Mouse (Mus musculus) forebrain, embryonic 11.5 days (tissue): ENCODE measurements around the gene Mfsd14a. TPM values are rescaled to one million over a fixed set of nuclear protein-coding genes. Genes with fewer than 3 reads are reported as not detected.

Source experiments
- ATAC-seq: fragments of 200-750 bp; cut with Nextera tagmentation; replicated peaks from 2 replicates; pipeline ENCODE4 v1.8.0; 2017; ENCODE audit warnings: moderate TSS enrichment; ENCODE audit not compliant: low FRiP score
- DNase-seq: peaks from one replicate; pipeline ENCODE4 v3.0.0-alpha.2; 2017; ENCODE audit warnings: low spot score
- H3K27ac ChIP-seq: fragments of 300-500 bp; sonication (generic); 2 replicates; pipeline ENCODE4 v1.5.1; 2014; ENCODE audit warnings: low read depth, low read length
- H3K27me3 ChIP-seq: fragments of 300-500 bp; sonication (generic); 2 replicates; pipeline ENCODE4 v1.6.1; 2014; ENCODE audit warnings: mild to moderate bottlenecking, low read length, mixed read lengths; ENCODE audit not compliant: control insufficient read depth, insufficient read depth
- H3K36me3 ChIP-seq: fragments of 300-500 bp; sonication (generic); 2 replicates; pipeline ENCODE4 v1.6.1; 2014; ENCODE audit warnings: mild to moderate bottlenecking, low read length, moderate library complexity, mixed read lengths; ENCODE audit not compliant: control insufficient read depth, insufficient read depth
- H3K4me1 ChIP-seq: fragments of 300-500 bp; sonication (generic); replicated peaks from 2 replicates; pipeline ENCODE4 v1.6.1; 2014; ENCODE audit warnings: low read length, mixed read lengths; ENCODE audit not compliant: control insufficient read depth, insufficient read depth
- H3K4me2 ChIP-seq: fragments of 300-500 bp; sonication (generic); 2 replicates; pipeline ENCODE4 v1.6.1; 2014; ENCODE audit warnings: low read depth, mild to moderate bottlenecking, low read length, moderate library complexity, mixed read lengths; ENCODE audit not compliant: severe bottlenecking
- H3K4me3 ChIP-seq: fragments of 300-500 bp; sonication (generic); 2 replicates; pipeline ENCODE4 v1.5.1; 2014; ENCODE audit warnings: low read depth, low read length
- H3K9ac ChIP-seq: fragments of 300-500 bp; sonication (generic); 2 replicates; pipeline ENCODE4 v1.6.1; 2014; ENCODE audit warnings: low read length
- H3K9me3 ChIP-seq: fragments of 300-500 bp; sonication (generic); 2 replicates; pipeline ENCODE4 v1.6.1; 2016; ENCODE audit warnings: low read length, mixed read lengths; ENCODE audit not compliant: control insufficient read depth
- WGBS: fragments of 180-500 bp; shearing (Covaris S2); extraction: QIAGEN DNeasy Blood & Tissue Kit; methylation state at CpG from one replicate; pipeline ENCODE4 v1.1.7; 2014; 5-methylcytosine and 5-hydroxymethylcytosine counted together
- polyA plus RNA-seq: library from polyadenylated mRNA; unstranded; fragments of >200 nt; fragmentation: Nextera tagmentation; extraction: Ambion mirVana; gene quantifications from 2 replicates; pipeline ENCODE4 v1.2.1, GENCODE M21; 2014

The Mfsd14a gene
- polyA plus RNA-seq, 1 experiment from 2014 or later, result 88.1 TPM

DNA sequence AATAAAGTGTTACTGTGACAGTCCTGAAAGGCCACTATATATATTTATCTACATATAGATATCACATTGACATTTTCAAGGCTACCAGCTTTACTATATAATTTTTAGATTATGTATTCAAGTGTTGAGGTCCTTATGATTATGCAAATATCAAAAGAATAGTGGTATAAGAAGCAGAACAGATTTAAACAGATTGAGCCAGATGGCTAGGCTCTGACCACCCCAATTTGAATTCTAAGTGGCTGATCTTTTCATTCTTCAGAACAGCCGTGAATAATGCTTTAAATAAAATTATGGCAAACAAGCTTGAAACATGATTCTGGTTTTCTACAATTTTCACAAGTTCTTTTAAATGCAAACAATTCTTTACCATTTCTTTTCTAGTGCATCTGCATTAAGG, 31.0 kb downstream of the Mfsd14a start:
- no peaks in the 10 kb centered on the region for H3K9me3 ChIP-seq
- no peak overlapping the region for H3K9ac ChIP-seq
- 81% methylated on average over 1 of the region's 1 CpGs for WGBS
- DNase-seq, result no peak
- H3K27ac ChIP-seq, result no peak overlapping the region
- peaks cover 8% of the 10 kb centered on the region for H3K36me3 ChIP-seq
- no peak for ATAC-seq
- no peaks in the 10 kb centered on the region for H3K4me1 ChIP-seq
- H3K4me2 ChIP-seq, result no peak overlapping the region
- no peak overlapping the region for H3K4me3 ChIP-seq
- no peaks in the 10 kb centered on the region for H3K27me3 ChIP-seq

DNA sequence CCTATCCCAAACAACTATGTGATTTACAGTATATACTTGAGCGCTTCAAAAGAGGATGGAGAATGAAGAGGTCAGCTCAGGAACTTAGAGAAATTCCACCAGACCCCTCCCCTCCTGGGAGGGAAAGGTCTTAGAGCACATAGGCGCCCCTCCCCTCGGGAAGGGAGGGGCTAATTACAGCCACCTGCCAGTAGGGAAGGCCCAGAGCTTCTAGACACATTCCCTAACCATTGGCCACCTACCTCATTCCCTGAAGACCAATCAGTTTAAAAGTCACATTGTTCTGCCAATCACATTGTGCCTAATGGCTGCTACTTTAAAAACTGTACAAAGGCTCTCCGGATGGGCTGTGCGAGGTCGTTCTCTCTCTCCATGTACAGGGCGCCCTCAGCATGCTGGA, 39.8 kb downstream of the Mfsd14a start:
- H3K9me3 ChIP-seq, result no peaks in the 10 kb centered on the region
- H3K27ac ChIP-seq, result no peak overlapping the region
- no peak for ATAC-seq
- 93% methylated on average over 7 of the region's 7 CpGs for WGBS
- no peak overlapping the region for H3K4me2 ChIP-seq
- no peak overlapping the region for H3K9ac ChIP-seq
- H3K27me3 ChIP-seq, result no peaks in the 10 kb centered on the region
- no peaks in the 10 kb centered on the region for H3K4me1 ChIP-seq
- peaks cover 3% of the 10 kb centered on the region; the same call in 1 of the 2 replicates for H3K36me3 ChIP-seq
- DNase-seq, result no peak
- no peak overlapping the region for H3K4me3 ChIP-seq

DNA sequence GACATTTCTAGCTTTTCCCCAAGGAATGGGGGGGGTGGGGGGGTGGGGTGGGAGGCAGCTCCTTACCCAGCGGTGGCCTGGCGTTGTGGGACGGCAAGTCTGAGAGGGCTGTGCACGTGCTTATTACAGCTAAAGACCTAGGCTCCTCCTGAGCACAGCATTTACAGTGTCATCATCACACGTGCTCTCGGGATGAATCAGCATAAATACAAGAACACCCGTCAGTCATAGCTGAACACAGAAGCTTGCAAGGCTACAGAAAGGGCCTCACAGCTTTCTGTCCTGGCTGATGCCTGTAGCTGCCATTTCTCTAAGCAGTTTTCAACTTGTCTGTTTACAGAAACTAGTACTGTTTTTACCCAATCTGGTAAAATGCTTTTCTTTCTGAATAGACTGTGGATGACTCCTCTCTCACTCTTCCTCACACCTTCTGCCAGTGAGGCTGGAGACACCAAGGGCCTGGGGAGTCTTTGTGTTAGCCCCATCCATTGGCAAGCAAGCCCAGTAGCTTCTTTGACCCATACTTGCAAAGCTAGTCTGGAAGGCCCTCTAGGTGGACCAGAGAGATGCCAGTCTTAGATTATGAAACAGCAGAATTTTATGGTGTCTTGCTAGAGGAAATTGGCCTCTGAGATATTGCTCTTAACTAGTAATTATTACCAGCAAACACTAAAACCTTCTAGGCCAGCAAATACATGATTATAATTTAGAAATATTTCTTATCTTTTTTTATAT, 41.7 kb downstream of the Mfsd14a start:
- peaks cover 3% of the 10 kb centered on the region; the same call in 1 of the 2 replicates for H3K36me3 ChIP-seq
- H3K27ac ChIP-seq, result no peak overlapping the region
- DNase-seq, result no peak
- WGBS, result 98% methylated on average over 7 of the region's 7 CpGs
- no peak overlapping the region for H3K9ac ChIP-seq
- no peak overlapping the region for H3K4me2 ChIP-seq
- no peak for ATAC-seq
- H3K9me3 ChIP-seq, result no peaks in the 10 kb centered on the region
- no peak overlapping the region for H3K4me3 ChIP-seq
- H3K4me1 ChIP-seq, result no peaks in the 10 kb centered on the region
- no peaks in the 10 kb centered on the region for H3K27me3 ChIP-seq

DNA sequence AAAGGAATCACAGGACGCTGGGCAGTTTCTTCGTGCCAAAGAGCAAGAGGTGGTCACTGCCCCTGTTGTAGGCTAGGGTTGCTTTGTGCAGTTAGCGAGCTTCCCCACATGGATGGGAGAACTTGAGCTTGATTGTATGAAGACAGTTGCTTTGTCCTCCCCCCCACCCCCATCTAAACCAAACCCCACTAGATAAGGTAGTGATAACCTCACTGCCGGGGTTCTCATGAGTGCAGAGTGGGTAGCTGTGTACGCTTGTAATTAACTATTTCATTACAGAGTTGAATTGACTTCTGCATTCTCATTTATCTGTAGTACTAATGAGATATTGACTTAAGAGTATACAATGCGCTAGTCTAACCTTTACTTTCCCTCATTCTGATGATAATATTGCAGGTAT, 43.6 kb downstream of the Mfsd14a start:
- 92% methylated on average over 6 of the region's 6 CpGs for WGBS
- ATAC-seq (no peak; the same call in 1 of the 2 replicates), DNase-seq (no peak)
- Histone ChIP-seq H3K27me3 (no peaks in the 10 kb centered on the region), H3K4me1 (no peaks in the 10 kb centered on the region), H3K9me3 (no peaks in the 10 kb centered on the region), H3K4me3 (no peak overlapping the region), H3K4me2 (no peak overlapping the region), H3K27ac (no peak overlapping the region), H3K9ac (no peak overlapping the region), H3K36me3 (peaks cover 4% of the 10 kb centered on the region; the same call in 1 of the 2 replicates)

DNA sequence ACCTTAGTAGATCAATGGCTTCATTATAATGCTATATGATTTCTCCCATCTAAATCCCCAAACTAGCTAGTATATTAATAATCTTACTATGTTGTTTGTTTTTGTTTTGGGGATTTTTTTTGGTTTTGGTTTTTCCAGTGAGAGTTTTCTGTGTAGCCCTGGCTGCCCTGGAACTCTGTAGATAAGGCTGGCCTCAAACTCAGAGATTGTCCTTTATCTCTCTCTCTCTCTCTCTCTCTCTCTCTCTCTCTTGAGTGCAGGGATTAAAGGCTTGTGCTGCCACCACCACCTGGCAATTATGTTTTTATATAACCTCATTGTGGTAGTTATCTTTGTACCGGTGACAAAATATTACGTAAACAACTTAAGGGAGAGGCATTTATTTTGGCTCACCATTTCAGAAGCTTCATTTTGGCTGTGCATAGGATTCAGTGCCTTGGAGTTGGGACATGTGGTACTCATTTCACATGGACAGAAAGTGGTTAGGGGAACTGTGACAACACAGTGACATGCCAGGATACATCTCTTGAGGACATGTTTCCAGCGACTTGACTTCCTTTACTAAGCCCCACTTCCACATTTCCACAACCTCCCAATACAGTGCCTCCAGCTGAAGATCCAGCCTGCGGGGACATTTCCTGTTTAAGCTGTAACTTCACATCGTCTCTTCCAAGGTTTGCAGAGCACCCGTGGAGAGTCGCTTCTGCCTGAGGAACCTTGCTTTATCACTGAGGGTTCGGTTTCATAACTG, 47.0 kb downstream of the Mfsd14a start:
- Histone ChIP-seq H3K4me2 (no peak overlapping the region), H3K4me3 (no peak overlapping the region), H3K9ac (no peak overlapping the region), H3K36me3 (peaks cover 2% of the 10 kb centered on the region; the same call in 1 of the 2 replicates), H3K4me1 (no peaks in the 10 kb centered on the region), H3K9me3 (no peaks in the 10 kb centered on the region), H3K27ac (no peak overlapping the region), H3K27me3 (no peaks in the 10 kb centered on the region)
- 94% methylated on average over 8 of the region's 8 CpGs for WGBS
- ATAC-seq (no peak), DNase-seq (no peak)

DNA sequence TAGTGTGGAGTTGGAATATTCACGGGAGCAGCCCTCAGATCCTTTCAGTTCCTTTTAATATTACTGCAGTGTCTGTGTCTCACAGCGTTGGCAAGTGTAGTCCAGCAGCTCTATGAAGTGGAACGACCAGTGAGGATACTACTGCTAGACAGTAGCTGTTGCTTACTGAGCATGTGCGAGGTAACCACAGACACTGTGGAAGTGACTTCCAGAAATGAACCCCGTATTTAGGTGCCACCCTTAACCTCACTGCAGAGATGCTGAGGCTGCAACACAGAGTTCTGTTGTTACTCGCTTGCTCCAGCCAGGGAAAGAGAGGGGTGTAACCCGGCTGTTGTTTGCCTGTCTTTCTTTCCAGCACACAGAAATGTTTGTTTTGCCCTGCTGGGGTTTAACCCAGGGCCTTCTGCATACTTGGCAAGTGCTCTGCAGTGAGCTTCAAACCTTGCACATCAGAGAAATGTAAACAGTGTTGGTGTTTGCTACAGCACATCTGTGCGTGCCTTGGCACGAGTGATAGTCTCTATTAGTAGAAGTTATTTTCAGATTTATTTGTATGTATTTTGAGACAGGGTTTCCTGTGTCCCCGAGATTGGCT, 48.1 kb downstream of the Mfsd14a start, which contains the start of gene Trmt13:
TSS of gene Trmt13 (minus strand) at position 293 of the 598 bp plus-strand sequence.
- Histone ChIP-seq H3K9me3 (no peaks in the 10 kb centered on the region), H3K36me3 (peaks cover 2% of the 10 kb centered on the region; the same call in 1 of the 2 replicates), H3K4me1 (no peaks in the 10 kb centered on the region), H3K9ac (no peak within 1 kb of the TSS), H3K27ac (no peak within 1 kb of the TSS), H3K4me3 (no peak within 1 kb of the TSS), H3K27me3 (no peaks in the 10 kb centered on the region), H3K4me2 (no peak within 1 kb of the TSS)
- no peak for ATAC-seq
- 89% methylated on average over 10 of the region's 10 CpGs for WGBS
- no peak for DNase-seq

DNA sequence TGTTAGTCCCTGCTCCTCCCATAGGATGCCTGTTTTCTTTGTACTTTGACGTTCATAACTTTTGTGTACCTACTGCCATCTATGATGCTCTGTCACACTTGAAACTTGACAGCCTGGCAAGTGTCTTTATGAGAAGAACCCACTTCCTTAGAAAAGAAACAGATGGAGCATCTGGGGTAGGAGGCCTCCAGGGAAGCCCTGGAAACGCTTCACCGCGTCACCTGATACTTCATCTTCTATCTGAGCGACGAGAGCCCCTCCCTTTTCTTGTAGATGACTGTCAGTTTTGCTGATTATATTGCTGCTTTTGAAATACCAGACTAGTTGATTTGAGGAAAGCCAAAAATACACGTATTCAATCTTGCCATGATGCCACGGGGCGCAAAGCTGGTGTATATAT, 57.9 kb downstream of the Mfsd14a start:
- DNase-seq, result no peak
- Histone ChIP-seq H3K4me2 (no peak overlapping the region), H3K9me3 (no peaks in the 10 kb centered on the region), H3K4me3 (no peak overlapping the region), H3K9ac (no peak overlapping the region), H3K4me1 (no peaks in the 10 kb centered on the region), H3K27me3 (no peaks in the 10 kb centered on the region), H3K36me3 (no peaks in the 10 kb centered on the region), H3K27ac (no peak overlapping the region)
- no peak for ATAC-seq
- 93% methylated on average over 9 of the region's 9 CpGs for WGBS

DNA sequence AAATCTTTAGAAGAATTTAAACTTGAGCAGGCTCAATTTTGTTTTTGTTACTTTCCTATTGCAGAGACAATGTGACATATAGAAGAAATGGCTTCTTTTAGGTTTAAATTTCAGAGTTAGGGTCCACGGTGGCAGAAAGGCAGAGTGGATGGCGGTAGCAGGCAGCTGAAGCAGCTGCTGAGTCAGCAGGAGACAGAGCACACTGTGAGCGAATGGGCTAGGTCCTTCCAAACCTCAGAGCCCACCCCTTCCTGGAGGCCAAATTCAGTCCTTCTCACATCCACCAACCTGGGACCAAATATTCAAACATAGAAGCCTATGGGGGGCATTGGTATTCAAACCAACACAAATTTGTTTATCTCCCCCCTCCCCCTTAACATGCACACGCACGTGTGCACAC, 60.7 kb downstream of the Mfsd14a start:
- no peaks in the 10 kb centered on the region for H3K4me1 ChIP-seq
- DNase-seq (no peak), ATAC-seq (no peak)
- H3K4me3 ChIP-seq, result no peak overlapping the region
- WGBS, result 91% methylated on average over 5 of the region's 5 CpGs
- H3K9ac ChIP-seq, result no peak overlapping the region
- H3K27me3 ChIP-seq, result no peaks in the 10 kb centered on the region
- no peak overlapping the region for H3K4me2 ChIP-seq
- H3K9me3 ChIP-seq, result no peaks in the 10 kb centered on the region
- H3K36me3 ChIP-seq, result no peaks in the 10 kb centered on the region
- no peak overlapping the region for H3K27ac ChIP-seq
